Mouse (Mus musculus) hindbrain, postnatal 0 days (tissue): Measurements from ENCODE around the gene Msx3. TPM values are rescaled to one million over a fixed set of nuclear protein-coding genes. Genes with fewer than 3 reads are reported as not detected.

Experiments
- ATAC-seq: fragments of 200-750 bp; cut with Nextera tagmentation; 2 replicates; pipeline ENCODE4 v1.8.0; 2017; ENCODE audit warnings: mild to moderate bottlenecking, moderate TSS enrichment, moderate library complexity
- DNase-seq: peaks from one replicate; pipeline ENCODE4 v3.0.0-alpha.2; 2015; ENCODE audit warnings: low spot score
- H3K27ac ChIP-seq: fragments of 300-500 bp; sonication (generic); 2 replicates; pipeline ENCODE4 v1.5.1; 2014; ENCODE audit warnings: mild to moderate bottlenecking
- H3K27me3 ChIP-seq: fragments of 300-500 bp; sonication (generic); 2 replicates; pipeline ENCODE4 v1.6.1; 2014; ENCODE audit warnings: low read length, mixed read lengths; ENCODE audit not compliant: insufficient read depth
- H3K36me3 ChIP-seq: fragments of 300-500 bp; sonication (generic); 2 replicates; pipeline ENCODE4 v1.6.1; 2014; ENCODE audit warnings: low read length, mixed read lengths; ENCODE audit not compliant: insufficient read depth
- H3K4me1 ChIP-seq: fragments of 300-500 bp; sonication (generic); 2 replicates; pipeline ENCODE4 v1.6.1; 2014; ENCODE audit warnings: antibody characterized with exemption, low read length, mixed read lengths; ENCODE audit not compliant: insufficient read depth
- H3K4me2 ChIP-seq: fragments of 300-500 bp; sonication (generic); 2 replicates; pipeline ENCODE4 v1.6.1; 2014; ENCODE audit warnings: low read depth, mild to moderate bottlenecking, low read length, moderate library complexity, mixed read lengths
- H3K4me3 ChIP-seq: fragments of 300-500 bp; sonication (generic); 2 replicates; pipeline ENCODE4 v1.5.1; 2014; ENCODE audit warnings: low read length
- H3K9ac ChIP-seq: fragments of 300-500 bp; sonication (generic); replicated peaks from 2 replicates; pipeline ENCODE4 v1.6.1; 2014; ENCODE audit warnings: mild to moderate bottlenecking, low read length, moderate library complexity, mixed read lengths
- H3K9me3 ChIP-seq: fragments of 300-500 bp; sonication (generic); 2 replicates; pipeline ENCODE4 v1.6.1; 2016; ENCODE audit warnings: low read length, mixed read lengths
- CTCF ChIP-seq: IDR thresholded peaks from 2 replicates; pipeline ENCODE4 v1.5.1; 2016; ENCODE audit warnings: antibody characterized with exemption, control low read depth, low read depth
- WGBS: fragments of 180-500 bp; shearing (Covaris S2); extraction: QIAGEN DNeasy Blood & Tissue Kit; methylation state at CpG from one replicate; pipeline ENCODE4 v1.1.7; 2014; 5-methylcytosine and 5-hydroxymethylcytosine counted together
- polyA plus RNA-seq: library from polyadenylated mRNA; unstranded; fragments of >200 nt; fragmentation: Nextera tagmentation; extraction: Ambion mirVana; gene quantifications from 2 replicates; pipeline ENCODE4 v1.2.1, GENCODE M21; 2015
- total RNA-seq: library from RNA; depleted of rRNA; stranded (reverse); fragments of >200 nt; gene quantifications from 2 replicates; pipeline ENCODE4 v1.2.3, GENCODE M21; 2014

The Msx3 gene
- total and polyA plus RNA-seq, 2 experiments from 2014 or later: 0.94 to 2.0 TPM

DNA sequence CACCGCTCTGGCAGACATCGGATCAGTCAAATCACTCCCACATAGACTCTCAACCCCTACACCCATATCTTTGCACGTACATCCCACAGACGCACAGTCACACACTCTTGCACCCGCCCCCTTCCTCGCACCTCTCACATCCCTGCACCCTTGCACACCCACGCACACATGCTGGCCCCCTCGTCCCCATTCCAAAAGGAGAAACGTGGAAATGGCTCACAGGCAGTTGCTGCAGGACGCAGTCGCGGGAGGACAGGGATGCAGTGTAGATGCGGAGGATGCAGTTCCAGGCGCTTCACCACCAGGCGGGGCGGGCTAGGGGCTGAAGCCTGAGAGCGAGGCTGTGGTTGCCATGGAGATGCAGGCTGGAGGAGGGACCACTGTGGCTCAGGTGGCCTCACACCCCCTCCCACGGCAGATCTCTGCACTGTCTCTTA is 33.4 kb upstream of the Msx3 start, which contains the start of gene Caly:
Gene Caly, minus strand, starts transcription at position 307 of the 437 bp plus-strand sequence.
- Histone ChIP-seq H3K4me2 (peak within 1 kb of the TSS; percentile 63), H3K36me3 (no peaks in the 10 kb centered on the region), H3K27ac (peak within 1 kb of the TSS; percentile 92), H3K4me3 (peak within 1 kb of the TSS; percentile 46), H3K9ac (peak within 1 kb of the TSS; percentile 62), H3K9me3 (no peaks in the 10 kb centered on the region), H3K27me3 (no peaks in the 10 kb centered on the region), H3K4me1 (no peaks in the 10 kb centered on the region)
- TF ChIP-seq CTCF: peak; percentile 94
- peak; percentile 91 for ATAC-seq
- 2% methylated on average over 18 of the region's 18 CpGs for WGBS
- DNase-seq: peak; percentile 95

DNA sequence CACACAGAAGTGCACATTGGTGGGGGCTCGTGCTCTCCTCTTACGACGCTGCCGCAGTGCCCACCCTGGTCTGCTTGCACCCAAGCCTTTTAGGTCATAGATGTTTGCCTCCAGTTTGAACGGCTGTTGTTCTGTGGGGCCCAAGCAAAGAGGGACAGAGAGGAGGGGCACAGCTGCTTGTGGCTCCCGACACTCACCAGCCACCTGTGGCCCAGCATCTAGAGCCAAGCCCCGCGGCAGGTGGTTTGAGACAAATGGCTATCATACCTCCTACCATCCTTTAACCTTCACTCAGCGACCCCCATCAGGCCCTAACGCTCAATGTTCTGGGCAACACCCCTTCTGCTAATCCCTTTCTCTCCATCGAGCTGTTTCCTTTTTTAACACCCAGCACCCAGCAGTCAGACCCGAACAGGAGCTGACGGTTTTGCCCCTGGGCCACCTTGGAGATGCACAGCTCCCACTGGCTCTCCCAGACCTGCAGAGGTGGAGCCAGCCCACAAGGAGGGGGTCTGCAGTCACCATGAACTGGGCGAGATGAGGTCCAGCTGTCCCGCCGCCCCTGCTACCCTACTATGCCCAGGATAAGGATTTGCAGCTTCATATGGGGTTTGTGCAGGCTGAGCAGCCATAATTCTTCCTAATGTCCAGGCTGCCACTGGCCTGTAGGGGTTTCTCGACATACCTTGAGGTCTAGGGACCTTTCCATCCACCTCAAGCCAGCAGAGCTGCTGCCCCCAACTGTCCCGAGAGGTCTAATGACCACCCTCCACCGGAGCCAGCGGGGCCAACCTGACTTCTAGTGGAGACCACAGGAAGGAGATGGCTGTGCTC is 32.7 kb upstream of the Msx3 start:
- peak overlapping the region; percentile 92 for H3K27ac ChIP-seq
- ATAC-seq (peak; percentile 62), DNase-seq (peak; percentile 65)
- 11% methylated on average over 20 of the region's 20 CpGs for WGBS
- peak overlapping the region; percentile 46 for H3K4me3 ChIP-seq
- no peaks in the 10 kb centered on the region for H3K27me3 ChIP-seq
- no peak for TF ChIP-seq CTCF
- no peaks in the 10 kb centered on the region for H3K9me3 ChIP-seq
- H3K4me2 ChIP-seq: peak overlapping the region; percentile 63
- H3K9ac ChIP-seq: peak overlapping the region; percentile 62
- H3K36me3 ChIP-seq: no peaks in the 10 kb centered on the region
- H3K4me1 ChIP-seq: no peaks in the 10 kb centered on the region

DNA sequence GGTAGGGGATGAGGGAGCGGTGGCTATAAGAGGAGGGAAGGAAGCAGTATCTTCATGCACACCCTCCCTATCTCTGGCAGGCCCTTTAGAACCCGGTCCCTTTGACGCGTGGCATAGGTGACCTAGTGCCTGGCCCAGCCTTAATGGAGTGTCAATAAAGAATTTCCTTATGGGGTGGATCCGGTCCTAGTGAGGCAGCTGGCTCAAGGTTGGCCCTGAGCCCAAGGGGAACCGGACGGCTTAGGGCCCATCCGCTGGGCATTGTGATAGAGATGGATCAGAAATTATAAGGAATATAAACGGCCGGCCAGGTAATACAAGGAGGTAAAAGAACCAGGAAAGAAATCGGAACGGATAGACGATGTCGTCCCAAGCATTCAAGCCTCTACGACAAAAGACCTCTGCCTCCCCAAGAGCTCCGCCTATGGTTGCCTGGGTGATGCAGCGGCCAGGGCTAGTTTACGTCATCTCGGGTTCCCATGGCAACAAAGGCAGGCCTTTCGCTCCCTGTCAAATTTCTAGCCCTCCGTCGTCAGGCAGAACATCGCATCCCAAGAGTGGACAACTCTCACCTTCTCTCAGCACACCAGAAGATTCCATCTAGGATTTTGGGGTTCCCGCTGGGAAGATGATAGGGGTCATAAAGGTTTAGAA is 31.7 kb upstream of the Msx3 start:
- ATAC-seq (peak; percentile 79), DNase-seq (peak; percentile 96)
- no peaks in the 10 kb centered on the region for H3K9me3 ChIP-seq
- peak; percentile 55 for TF ChIP-seq CTCF
- peak overlapping the region; percentile 46 for H3K4me3 ChIP-seq
- peak overlapping the region; percentile 62 for H3K9ac ChIP-seq
- no peaks in the 10 kb centered on the region for H3K27me3 ChIP-seq
- H3K4me1 ChIP-seq: no peaks in the 10 kb centered on the region
- peak overlapping the region; percentile 63 for H3K4me2 ChIP-seq
- H3K27ac ChIP-seq: peak overlapping the region; percentile 92
- WGBS: 2% methylated on average over 24 of the region's 24 CpGs
- H3K36me3 ChIP-seq: no peaks in the 10 kb centered on the region

DNA sequence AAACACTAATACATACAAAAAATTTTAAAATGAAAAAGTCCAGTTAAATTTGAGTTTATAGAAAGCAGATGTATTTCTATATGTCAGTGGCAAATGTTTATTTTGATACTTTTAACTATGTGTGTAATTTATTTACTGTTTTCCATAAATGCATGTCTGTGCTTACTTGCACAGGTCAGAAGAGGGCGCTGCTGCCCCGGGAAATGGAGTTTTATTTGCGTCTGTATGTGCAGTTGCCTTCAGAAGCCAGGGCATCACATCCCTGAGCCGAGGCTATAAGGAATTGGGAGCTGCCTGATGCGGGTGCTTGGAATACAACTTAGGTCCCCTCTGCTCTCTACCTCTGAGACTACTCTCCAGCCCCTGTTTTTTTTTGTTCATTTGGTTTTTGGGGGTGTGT is 29.8 kb upstream of the Msx3 start:
- no peak for ATAC-seq
- Histone ChIP-seq H3K4me3 (no peak overlapping the region), H3K9me3 (no peaks in the 10 kb centered on the region), H3K4me1 (no peaks in the 10 kb centered on the region), H3K27me3 (no peaks in the 10 kb centered on the region), H3K27ac (no peak overlapping the region), H3K36me3 (no peaks in the 10 kb centered on the region), H3K4me2 (no peak overlapping the region), H3K9ac (no peak overlapping the region)
- TF ChIP-seq CTCF: peak; percentile 86
- WGBS: 5% methylated on average over 5 of the region's 5 CpGs
- peak; percentile 90 for DNase-seq

DNA sequence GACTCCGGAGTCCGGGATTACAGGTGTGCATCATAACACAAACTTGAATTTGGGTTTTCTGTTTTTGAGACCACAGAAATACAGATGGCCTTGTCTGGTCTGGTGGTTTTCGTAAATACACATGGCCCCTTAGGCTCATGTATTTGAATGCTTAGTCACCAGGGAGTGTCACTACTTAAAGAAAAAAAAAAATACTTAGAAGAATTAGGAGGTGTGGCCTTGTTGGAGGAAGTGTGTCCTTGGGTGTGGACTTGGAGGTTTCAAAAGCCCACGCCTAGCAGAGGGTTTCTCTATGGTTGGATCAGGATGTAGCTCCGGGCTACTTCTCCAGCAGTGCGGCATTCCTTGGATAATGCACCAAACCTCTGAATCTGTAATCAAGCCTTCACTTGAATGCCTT is 28.8 kb upstream of the Msx3 start:
- ATAC-seq (no peak), DNase-seq (no peak)
- Histone ChIP-seq H3K36me3 (no peaks in the 10 kb centered on the region; the same call in 1 of the 2 replicates), H3K4me2 (no peak overlapping the region), H3K4me3 (no peak overlapping the region), H3K27me3 (no peaks in the 10 kb centered on the region), H3K4me1 (no peaks in the 10 kb centered on the region), H3K9ac (no peak overlapping the region), H3K27ac (no peak overlapping the region), H3K9me3 (no peaks in the 10 kb centered on the region)
- 75% methylated on average over 6 of the region's 6 CpGs for WGBS
- TF ChIP-seq CTCF: no peak

DNA sequence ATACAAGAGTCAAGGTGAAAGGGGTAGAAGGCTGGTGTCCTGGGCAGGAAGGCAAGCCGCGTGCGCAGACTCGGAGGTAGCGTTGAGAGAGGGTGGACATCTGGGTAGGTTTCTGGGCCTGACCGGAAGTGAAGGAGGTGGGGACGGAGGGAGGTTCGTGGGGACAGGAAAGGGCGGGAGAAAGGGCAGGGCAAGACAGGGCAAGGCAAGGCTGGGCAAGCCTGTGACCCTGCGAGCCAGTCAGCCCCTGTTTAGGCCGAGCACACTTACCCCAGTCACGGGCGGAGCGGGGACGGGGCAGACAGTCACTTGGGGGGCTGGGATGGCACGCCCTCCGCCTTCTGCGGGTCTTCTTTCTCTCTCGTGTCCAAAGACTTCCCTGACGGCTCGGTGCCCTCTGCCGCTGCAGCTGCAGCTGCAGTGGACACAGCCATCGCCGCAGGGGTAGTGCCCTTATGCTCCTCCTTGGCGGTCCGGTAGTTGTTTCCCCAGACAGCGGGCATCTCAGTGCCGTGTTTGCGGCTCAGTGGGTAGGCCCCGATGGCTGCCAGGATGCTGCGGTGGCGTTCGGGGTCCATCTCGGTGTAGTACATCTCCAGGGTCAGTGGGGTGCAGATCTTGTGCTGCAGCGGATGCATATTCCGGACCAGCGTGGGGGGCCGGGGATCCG is 21.3 kb upstream of the Msx3 start:
- Histone ChIP-seq H3K9ac (0 out of 2 replicates have a peak overlapping the region, but pooled peaks have one; percentile 5), H3K36me3 (peaks cover 7% of the 10 kb centered on the region; the same call in 1 of the 2 replicates), H3K27ac (no peak overlapping the region), H3K4me3 (0 out of 2 replicates have a peak overlapping the region, but pooled peaks have one; percentile 4), H3K4me1 (no peaks in the 10 kb centered on the region), H3K4me2 (peak overlapping the region; percentile 41), H3K9me3 (no peaks in the 10 kb centered on the region), H3K27me3 (no peaks in the 10 kb centered on the region)
- ATAC-seq (peak; percentile 53), DNase-seq (no peak)
- WGBS: 36% methylated on average over 39 of the region's 39 CpGs
- no peak for TF ChIP-seq CTCF
